Mouse (Mus musculus) myocyte (in vitro differentiated cells): ENCODE measurements at regions not wholly inside any gene's neighbourhood (a gene's known extent, or its start where the extent isn't known, plus 50 kb on each side); places are given as distances from the start of the nearest gene placed in this dataset.

Experiments used
- H3K27me3 ChIP-seq: one replicate; pipeline ENCODE4 v1.6.1; 2011; ENCODE audit not compliant: control insufficient read depth, insufficient read depth, insufficient read length
- H3K36me3 ChIP-seq: one replicate; pipeline ENCODE4 v1.6.1; 2011; ENCODE audit not compliant: control insufficient read depth, insufficient read depth
- H3K4me2 ChIP-seq: one replicate; pipeline ENCODE4 v1.6.1; 2011; ENCODE audit warnings: low read depth, control low read depth
- H3K4me3 ChIP-seq: one replicate; pipeline ENCODE4 v1.5.1; 2011; ENCODE audit warnings: mild to moderate bottlenecking, control low read depth, moderate library complexity
- H3K79me2 ChIP-seq: one replicate; pipeline ENCODE4 v1.6.1; 2011; ENCODE audit not compliant: control insufficient read depth, insufficient read depth
- H3ac ChIP-seq: one replicate; pipeline ENCODE4 v1.6.1; 2011; ENCODE audit not compliant: control insufficient read depth, insufficient read length
- CEBPB ChIP-seq: IDR thresholded peaks from 2 replicates; pipeline ENCODE4 v1.6.1; 2011; ENCODE audit warnings: mild to moderate bottlenecking, moderate library complexity; ENCODE audit not compliant: poor library complexity, insufficient read depth, severe bottlenecking
- E2F4 ChIP-seq: IDR thresholded peaks from one replicate; pipeline ENCODE4 v1.6.1; 2011; ENCODE audit warnings: mild to moderate bottlenecking, control low read depth, moderate library complexity; ENCODE audit not compliant: insufficient read depth
- MAX ChIP-seq: IDR thresholded peaks from one replicate; pipeline ENCODE4 v1.6.1; 2011; ENCODE audit warnings: low read depth, mild to moderate bottlenecking, control low read depth
- MYOD1 ChIP-seq, 3 experiments: IDR thresholded peaks; one replicate each; pipeline ENCODE4 v1.6.1; 2011; ENCODE audit warnings: control low read depth in 2 of 3, low read depth in 2 of 3, mild to moderate bottlenecking in 2 of 3, moderate library complexity in 1 of 3; ENCODE audit not compliant: insufficient read length in 2 of 3, control insufficient read depth in 1 of 3
- MYOG ChIP-seq, 3 experiments: IDR thresholded peaks; one replicate each; pipeline ENCODE4 v1.6.1; 2011; ENCODE audit warnings: control low read depth in 2 of 3, low read depth in 2 of 3, mild to moderate bottlenecking in 2 of 3; ENCODE audit not compliant: insufficient read length in 2 of 3, control insufficient read depth in 1 of 3, insufficient read depth in 1 of 3
- POLR2A ChIP-seq: IDR thresholded peaks from one replicate; pipeline ENCODE4 v1.6.1; 2011; ENCODE audit warnings: low read depth, mild to moderate bottlenecking, control low read depth, moderate library complexity; ENCODE audit not compliant: insufficient read length
- POLR2AphosphoS2 ChIP-seq: IDR thresholded peaks from one replicate; pipeline ENCODE4 v1.6.1; 2011; ENCODE audit warnings: low read depth, control low read depth; ENCODE audit not compliant: insufficient read length
- REST ChIP-seq: IDR thresholded peaks from one replicate; pipeline ENCODE4 v1.6.1; 2011; ENCODE audit warnings: mild to moderate bottlenecking, control low read depth, moderate library complexity; ENCODE audit not compliant: insufficient read depth, insufficient read length
- SRF ChIP-seq: IDR thresholded peaks from one replicate; pipeline ENCODE4 v1.6.1; 2011; ENCODE audit warnings: low read depth; ENCODE audit not compliant: control insufficient read depth, insufficient read length
- TCF12 ChIP-seq: IDR thresholded peaks from one replicate; pipeline ENCODE4 v1.6.1; 2011; ENCODE audit warnings: mild to moderate bottlenecking, control low read depth; ENCODE audit not compliant: poor library complexity, insufficient read depth, severe bottlenecking
- TCF3 ChIP-seq: IDR thresholded peaks from one replicate; pipeline ENCODE4 v1.6.1; 2011; ENCODE audit warnings: low read depth, control low read depth; ENCODE audit not compliant: insufficient read length
- USF1 ChIP-seq: IDR thresholded peaks from one replicate; pipeline ENCODE4 v1.6.1; 2011; ENCODE audit warnings: low read depth, mild to moderate bottlenecking, control low read depth, moderate library complexity

- TF ChIP-seq MAX (no peak), MYOG (IDR thresholded peaks at IDR 0.05; ENCODE audit: control insufficient read depth in 1 of 3, insufficient read depth in 1 of 3, insufficient read length in 2 of 3, low read depth in 2 of 3) (no peak), SRF (no peak), MYOD1 (IDR thresholded peaks at IDR 0.05; ENCODE audit: control insufficient read depth in 1 of 3, insufficient read length in 2 of 3, low read depth in 2 of 3) (no peak), REST (no peak), POLR2A (no peak), TCF3 (no peak), USF1 (no peak)
- no peak overlapping the region for H3K4me3 ChIP-seq
- no peaks in the 10 kb centered on the region for H3K27me3 ChIP-seq
- no peaks in the 10 kb centered on the region for H3K36me3 ChIP-seq
- H3K4me2 ChIP-seq, result no peak overlapping the region
- no peak overlapping the region for H3ac ChIP-seq
- no peaks in the 10 kb centered on the region for H3K79me2 ChIP-seq
Measured at GRCm38 (mm10) chr9:48035959-48036358, 125.9 kb upstream of the Nxpe4 start.

DNA sequence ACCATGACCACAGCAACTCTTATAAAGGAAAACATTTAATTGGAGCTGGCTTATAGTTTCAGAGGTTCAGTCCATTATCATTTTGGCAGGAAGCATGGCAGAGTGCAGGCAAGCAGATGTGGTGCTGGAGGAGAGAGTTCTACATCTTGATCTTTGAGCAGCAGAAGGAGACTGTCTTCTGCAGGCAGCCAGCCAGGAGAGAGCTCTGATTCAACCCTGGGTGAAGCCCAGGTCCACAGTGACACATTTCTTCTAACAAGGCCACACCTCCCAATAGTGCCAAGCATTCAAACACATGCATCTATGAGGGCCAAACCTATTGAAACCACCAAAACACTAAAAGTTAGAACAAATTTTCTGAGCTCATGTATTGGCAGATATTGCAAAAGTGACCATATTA is 117.0 kb upstream of the Nxpe4 start:
- Histone ChIP-seq H3K27me3 (no peaks in the 10 kb centered on the region), H3K4me3 (no peak overlapping the region), H3K4me2 (no peak overlapping the region), H3K36me3 (no peaks in the 10 kb centered on the region), H3K79me2 (no peaks in the 10 kb centered on the region), H3ac (no peak overlapping the region)
- TF ChIP-seq SRF (no peak), MYOD1 (IDR thresholded peaks at IDR 0.05; ENCODE audit: control insufficient read depth in 1 of 3, insufficient read length in 2 of 3, low read depth in 2 of 3) (no peak), REST (no peak), CEBPB (no peak), TCF3 (no peak), E2F4 (no peak), MAX (no peak), TCF12 (no peak), MYOG (IDR thresholded peaks at IDR 0.05; ENCODE audit: control insufficient read depth in 1 of 3, insufficient read depth in 1 of 3, insufficient read length in 2 of 3, low read depth in 2 of 3) (no peak), POLR2AphosphoS2 (no peak)

DNA sequence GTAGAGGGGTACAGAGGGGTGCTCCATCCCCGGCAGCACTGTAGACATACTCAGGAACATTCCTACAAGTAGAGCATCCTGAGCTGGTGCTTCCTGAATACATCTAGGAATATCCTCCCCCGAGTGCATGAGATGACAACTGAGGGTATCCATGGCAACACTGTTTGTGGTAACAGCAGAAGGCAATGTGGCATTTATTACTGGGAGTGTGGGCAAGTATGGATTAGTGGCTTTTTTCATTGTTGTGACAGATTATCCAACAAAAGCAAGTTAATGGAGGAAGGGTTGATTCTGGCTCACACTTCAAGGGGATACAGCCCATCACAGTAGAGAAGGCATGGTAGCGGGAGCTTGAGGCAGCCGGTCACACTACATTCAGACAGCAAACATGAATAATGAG is 114.0 kb upstream of the Nxpe4 start:
- Histone ChIP-seq H3ac (no peak overlapping the region), H3K27me3 (no peaks in the 10 kb centered on the region), H3K4me3 (no peak overlapping the region), H3K79me2 (no peaks in the 10 kb centered on the region), H3K4me2 (no peak overlapping the region), H3K36me3 (no peaks in the 10 kb centered on the region)
- TF ChIP-seq MYOG (IDR thresholded peaks at IDR 0.05; ENCODE audit: control insufficient read depth in 1 of 3, insufficient read depth in 1 of 3, insufficient read length in 2 of 3, low read depth in 2 of 3) (no peak), CEBPB (no peak), TCF3 (no peak), SRF (no peak), REST (no peak), TCF12 (no peak), POLR2A (no peak), MAX (no peak), E2F4 (no peak), USF1 (no peak), POLR2AphosphoS2 (no peak), MYOD1 (IDR thresholded peaks at IDR 0.05; ENCODE audit: control insufficient read depth in 1 of 3, insufficient read length in 2 of 3, low read depth in 2 of 3) (no peak)

- no peak overlapping the region for H3K4me3 ChIP-seq
- no peak overlapping the region for H3K4me2 ChIP-seq
- H3K79me2 ChIP-seq, result no peaks in the 10 kb centered on the region
- no peaks in the 10 kb centered on the region for H3K36me3 ChIP-seq
- H3K27me3 ChIP-seq, result peaks cover 5% of the 10 kb centered on the region
- no peak overlapping the region for H3ac ChIP-seq
- TF ChIP-seq POLR2A (no peak), MAX (no peak), MYOD1 (IDR thresholded peaks at IDR 0.05; ENCODE audit: control insufficient read depth in 1 of 3, insufficient read length in 2 of 3, low read depth in 2 of 3) (no peak), CEBPB (no peak), SRF (no peak), TCF3 (no peak), REST (no peak), POLR2AphosphoS2 (no peak), USF1 (no peak), E2F4 (no peak)
Measured at GRCm38 (mm10) chr9:48053580-48053979, 108.2 kb upstream of the Nxpe4 start.

GRCm38 (mm10) chr9:48055246-48055645 is 106.6 kb upstream of the Nxpe4 start:
- peaks cover 5% of the 10 kb centered on the region for H3K27me3 ChIP-seq
- no peaks in the 10 kb centered on the region for H3K79me2 ChIP-seq
- H3ac ChIP-seq, result no peak overlapping the region
- TF ChIP-seq USF1, result no peak
- no peak for TF ChIP-seq SRF
- no peak for TF ChIP-seq MYOD1 (IDR thresholded peaks at IDR 0.05; ENCODE audit: control insufficient read depth in 1 of 3, insufficient read length in 2 of 3, low read depth in 2 of 3)
- TF ChIP-seq CEBPB, result no peak
- TF ChIP-seq MAX, result no peak
- no peak for TF ChIP-seq POLR2AphosphoS2
- no peak for TF ChIP-seq POLR2A
- TF ChIP-seq REST, result no peak
- TF ChIP-seq E2F4, result no peak
- TF ChIP-seq TCF12, result no peak
- no peak for TF ChIP-seq MYOG (IDR thresholded peaks at IDR 0.05; ENCODE audit: control insufficient read depth in 1 of 3, insufficient read depth in 1 of 3, insufficient read length in 2 of 3, low read depth in 2 of 3)
- no peak for TF ChIP-seq TCF3
- no peaks in the 10 kb centered on the region for H3K36me3 ChIP-seq
- H3K4me3 ChIP-seq, result no peak overlapping the region
- H3K4me2 ChIP-seq, result no peak overlapping the region
